Mouse (Mus musculus) G1E (cell line): ENCODE results near the gene Pcsk4.

Experiments used
- CTCF ChIP-seq: IDR thresholded peaks from 2 replicates; pipeline ENCODE4 v1.5.1; 2012; ENCODE audit warnings: low read depth, low read length, inconsistent platforms, mixed read lengths
- GATA1 ChIP-seq: IDR thresholded peaks from 2 replicates; pipeline ENCODE4 v1.6.1; 2012; ENCODE audit warnings: borderline replicate concordance, low read length, inconsistent platforms, mixed read lengths
- POLR2AphosphoS5 ChIP-seq: IDR thresholded peaks from 2 replicates; pipeline ENCODE4 v1.6.1; 2012; ENCODE audit warnings: low read depth, low read length, inconsistent platforms; ENCODE audit not compliant: insufficient replicate concordance

GRCm38 (mm10) chr10:80363734-80364133 lies 34.4 kb upstream of the Pcsk4 start:
- TF ChIP-seq CTCF (no peak), GATA1 (no peak), POLR2AphosphoS5 (no peak)
